Mouse (Mus musculus) heart, postnatal 0 days (tissue): ENCODE results near the gene Gm45711. TPM values are rescaled to one million over a fixed set of nuclear protein-coding genes. Genes with fewer than 3 reads are reported as not detected.
A peak's percentile ranks its signal among the peaks of the same experiment; 100 is the strongest.
"Not testable (repeated sequence)": the region's sequence is repeated elsewhere in the genome, so short reads cannot be mapped to it uniquely, and the experiment has no call there.

Source experiments
- ATAC-seq: fragments of 200-750 bp; cut with Nextera tagmentation; 2 replicates; pipeline ENCODE4 v1.8.0; 2017; ENCODE audit warnings: low read depth, moderate number of reproducible peaks, moderate library complexity; ENCODE audit not compliant: insufficient read depth
- DNase-seq: peaks from one replicate; pipeline ENCODE4 v3.0.0-alpha.2; 2016; ENCODE audit warnings: low spot score
- H3K27ac ChIP-seq: fragments of 300-500 bp; sonication (generic); 2 replicates; pipeline ENCODE4 v1.5.1; 2014; ENCODE audit warnings: low read depth, mild to moderate bottlenecking
- H3K27me3 ChIP-seq: fragments of 300-500 bp; sonication (generic); 2 replicates; pipeline ENCODE4 v1.6.1; 2014; ENCODE audit warnings: low read length, mixed read lengths; ENCODE audit not compliant: control insufficient read depth, insufficient read depth
- H3K36me3 ChIP-seq: fragments of 300-500 bp; sonication (generic); replicated peaks from 2 replicates; pipeline ENCODE4 v1.6.1; 2014; ENCODE audit warnings: low read length, mixed read lengths; ENCODE audit not compliant: control insufficient read depth, insufficient read depth
- H3K4me1 ChIP-seq: fragments of 300-500 bp; sonication (generic); 2 replicates; pipeline ENCODE4 v1.6.1; 2014; ENCODE audit warnings: antibody characterized with exemption; ENCODE audit not compliant: control insufficient read depth, insufficient read depth
- H3K4me2 ChIP-seq: fragments of 300-500 bp; sonication (generic); 2 replicates; pipeline ENCODE4 v1.6.1; 2014; ENCODE audit warnings: low read depth, mild to moderate bottlenecking, low read length, moderate library complexity
- H3K4me3 ChIP-seq: fragments of 300-500 bp; sonication (generic); 2 replicates; pipeline ENCODE4 v1.5.1; 2014; ENCODE audit warnings: low read depth, low read length
- H3K9ac ChIP-seq: fragments of 300-500 bp; sonication (generic); replicated peaks from 2 replicates; pipeline ENCODE4 v1.6.1; 2014; ENCODE audit warnings: low read depth, low read length, mixed read lengths
- H3K9me3 ChIP-seq: fragments of 300-500 bp; sonication (generic); replicated peaks from 2 replicates; pipeline ENCODE4 v1.6.1; 2016; ENCODE audit warnings: low read length; ENCODE audit not compliant: control insufficient read depth
- CTCF ChIP-seq: IDR thresholded peaks from 2 replicates; pipeline ENCODE4 v1.5.1; 2016; ENCODE audit warnings: antibody characterized with exemption, control low read depth, low read depth
- EP300 ChIP-seq: IDR thresholded peaks from 2 replicates; pipeline ENCODE4 v1.6.1; 2016; ENCODE audit warnings: antibody characterized with exemption, low read depth
- WGBS: fragments of 180-500 bp; shearing (Covaris S2); extraction: QIAGEN DNeasy Blood & Tissue Kit; methylation state at CpG from one replicate; pipeline ENCODE4 v1.1.7; 2014; 5-methylcytosine and 5-hydroxymethylcytosine counted together
- polyA plus RNA-seq: library from polyadenylated mRNA; unstranded; fragments of >200 nt; fragmentation: Nextera tagmentation; extraction: Ambion mirVana; gene quantifications from 2 replicates; pipeline ENCODE4 v1.2.1, GENCODE M21; 2015
- total RNA-seq: library from RNA; depleted of rRNA; stranded (reverse); fragments of >200 nt; gene quantifications from 2 replicates; pipeline ENCODE4 v1.2.3, GENCODE M21; 2014; ENCODE audit warnings: low replicate concordance

The Gm45711 gene
- total and polyA plus RNA-seq, 2 experiments from 2014 or later: not detected

DNA sequence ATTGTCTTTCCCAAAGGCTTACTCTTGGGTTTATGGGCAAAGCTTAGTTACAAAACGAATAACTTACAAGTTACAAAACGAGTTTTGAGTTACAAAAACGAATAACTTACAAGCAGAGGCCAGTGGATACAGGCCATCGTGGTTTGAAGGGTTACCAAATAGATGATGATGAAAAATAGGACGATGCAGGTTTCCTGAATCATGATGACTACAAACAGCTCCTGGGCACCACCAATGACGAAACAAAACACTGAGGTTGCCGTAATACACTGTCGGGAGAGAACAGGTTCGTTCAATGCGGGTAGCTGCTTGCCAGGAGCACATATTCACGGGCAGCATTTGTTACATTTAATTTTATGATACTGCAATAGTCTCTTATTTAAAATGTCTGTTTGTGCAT is 4.9 kb downstream of the Gm45711 start:
- H3K27ac ChIP-seq: no peak overlapping the region
- 76% methylated on average over 11 of the region's 11 CpGs for WGBS
- no peak for TF ChIP-seq EP300
- no peak for TF ChIP-seq CTCF

DNA sequence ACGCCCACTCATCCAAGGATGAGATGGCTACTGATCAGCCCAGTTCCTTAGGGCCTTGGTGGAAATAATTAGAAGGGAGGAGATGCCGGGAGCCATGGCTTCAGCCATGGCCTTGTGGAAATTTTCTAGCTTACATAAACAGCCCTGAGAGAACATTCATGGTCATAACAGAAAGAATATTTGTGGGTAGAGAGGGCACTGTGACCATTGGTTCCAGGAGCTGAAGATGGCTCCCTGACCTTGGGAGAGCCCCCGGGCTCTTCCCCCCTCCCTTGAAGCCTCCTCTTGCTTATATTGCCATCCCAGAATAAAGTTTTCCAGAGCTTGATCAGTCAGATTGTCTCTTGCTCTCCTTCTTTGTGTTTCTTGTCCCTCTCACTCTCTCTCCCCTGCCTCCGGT is 7.3 kb downstream of the Gm45711 start:
- not testable (repeated sequence) for H3K27me3 ChIP-seq, H3K27ac ChIP-seq, ATAC-seq, H3K4me2 ChIP-seq, H3K4me1 ChIP-seq, H3K9ac ChIP-seq, DNase-seq, H3K9me3 ChIP-seq, H3K36me3 ChIP-seq, H3K4me3 ChIP-seq
- WGBS: 81% methylated on average over 4 of the region's 4 CpGs

More for the DNA sequence above, 4.9 kb downstream of the Gm45711 start:
- Histone ChIP-seq H3K4me2 (no peak overlapping the region), H3K4me1 (no peaks in the 10 kb centered on the region), H3K27me3 (no peaks in the 10 kb centered on the region), H3K9ac (no peak overlapping the region), H3K9me3 (no peaks in the 10 kb centered on the region), H3K36me3 (no peaks in the 10 kb centered on the region), H3K4me3 (no peak overlapping the region)
- ATAC-seq: no peak
- DNase-seq: no peak

DNA sequence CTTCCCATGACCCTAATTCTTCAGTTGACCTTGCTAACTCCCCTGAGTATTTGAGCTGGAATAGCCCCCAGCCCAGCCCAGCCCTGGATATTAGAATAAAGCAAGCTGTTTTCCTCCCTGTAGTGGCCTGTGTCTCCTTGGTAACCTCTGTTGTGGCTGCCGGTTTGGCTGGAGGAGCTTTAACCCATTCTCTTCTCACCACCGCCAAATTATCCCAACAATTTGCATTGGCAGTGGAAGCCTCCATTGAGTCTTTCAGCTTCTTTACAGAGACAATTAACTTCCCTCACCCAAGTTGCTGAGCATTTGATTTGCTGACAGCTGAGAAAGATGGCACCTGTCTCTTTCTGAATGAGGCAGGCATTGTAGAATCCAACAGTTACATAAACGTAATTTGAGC is 8.3 kb downstream of the Gm45711 start:
- H3K36me3 ChIP-seq, H3K9me3 ChIP-seq, H3K4me2 ChIP-seq, H3K27ac ChIP-seq, DNase-seq, H3K4me3 ChIP-seq, H3K9ac ChIP-seq, H3K4me1 ChIP-seq, H3K27me3 ChIP-seq: not testable (repeated sequence)
- WGBS: 26% methylated on average over 3 of the region's 3 CpGs
- ATAC-seq: peak; percentile 49; the same call in 1 of the 2 replicates

GRCm38 (mm10) chr8:104294396-104294795 is 15.5 kb downstream of the Gm45711 start:
- H3K4me1 ChIP-seq: no peaks in the 10 kb centered on the region
- no peak overlapping the region for H3K27ac ChIP-seq
- no peaks in the 10 kb centered on the region for H3K36me3 ChIP-seq
- ATAC-seq (no peak), DNase-seq (no peak)
- no peak overlapping the region for H3K9ac ChIP-seq
- WGBS: 70% methylated on average over 1 of the region's 1 CpGs
- TF ChIP-seq EP300 (no peak), CTCF (no peak)
- H3K4me2 ChIP-seq: no peak overlapping the region
- no peak overlapping the region for H3K4me3 ChIP-seq
- no peaks in the 10 kb centered on the region for H3K27me3 ChIP-seq
- no peaks in the 10 kb centered on the region for H3K9me3 ChIP-seq

DNA sequence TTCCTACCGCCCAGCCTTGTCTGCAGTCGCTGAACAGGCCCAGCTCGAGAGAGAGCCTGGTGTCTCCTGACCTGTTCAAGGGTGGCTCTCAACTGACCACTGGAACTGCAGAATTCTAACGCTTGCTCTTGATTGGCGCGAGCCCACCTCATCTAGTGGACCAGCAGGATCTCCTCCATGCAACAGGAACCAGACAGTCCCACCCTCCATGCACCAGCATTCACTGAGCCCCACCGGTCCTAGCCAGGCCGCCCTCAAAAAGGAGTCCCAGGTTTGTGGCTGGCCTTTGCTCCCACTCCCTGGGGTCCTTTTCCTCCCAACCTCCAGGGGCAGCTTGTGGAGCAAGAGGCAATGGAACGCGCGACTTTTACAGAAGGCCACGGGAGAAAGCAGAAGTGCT is 16.8 kb downstream of the Gm45711 start, which contains the start of gene Cmtm2a:
TSS of gene Cmtm2a (minus strand) at position 101 of the 400 bp plus-strand sequence.
- not testable (repeated sequence) for H3K9ac ChIP-seq, ATAC-seq, H3K4me3 ChIP-seq, H3K27me3 ChIP-seq, H3K27ac ChIP-seq, H3K9me3 ChIP-seq, H3K36me3 ChIP-seq, DNase-seq, H3K4me2 ChIP-seq, H3K4me1 ChIP-seq
- 71% methylated on average over 9 of the region's 12 CpGs for WGBS

DNA sequence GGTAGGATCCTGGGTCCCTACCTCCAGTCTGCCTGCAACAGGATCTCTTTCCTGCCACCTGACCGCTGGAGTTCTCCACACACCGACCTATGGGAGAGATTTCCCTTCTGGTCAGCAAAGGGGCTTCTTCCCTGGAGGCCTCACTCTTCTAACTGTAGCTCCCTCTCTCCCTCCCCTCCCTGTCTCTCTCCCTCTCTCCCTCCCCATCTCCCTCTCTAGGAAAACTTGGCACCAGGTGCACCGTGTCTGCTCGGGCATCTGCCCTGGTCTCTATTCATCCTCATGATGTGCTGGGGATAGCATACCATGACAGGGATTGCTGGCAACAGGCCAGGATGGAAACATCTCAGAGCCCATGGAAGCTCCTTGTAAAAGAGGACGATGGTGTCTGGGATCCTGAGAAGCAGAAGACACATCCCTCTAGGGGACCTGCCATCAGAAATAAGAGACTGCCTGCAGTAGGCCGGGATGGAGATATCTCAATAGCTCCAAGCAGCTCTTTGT is 40.9 kb downstream of the Gm45711 start:
- WGBS: 75% methylated on average over 6 of the region's 6 CpGs
- no peaks in the 10 kb centered on the region for H3K9me3 ChIP-seq
- no peak overlapping the region for H3K4me2 ChIP-seq
- no peak overlapping the region for H3K9ac ChIP-seq
- no peak overlapping the region for H3K4me3 ChIP-seq
- H3K4me1 ChIP-seq: no peaks in the 10 kb centered on the region
- H3K36me3 ChIP-seq: 0 out of 2 replicates have a peak, but pooled peaks cover 2% of the 10 kb centered on the region
- TF ChIP-seq EP300: no peak
- no peak for DNase-seq
- ATAC-seq: no peak
- no peaks in the 10 kb centered on the region for H3K27me3 ChIP-seq
- H3K27ac ChIP-seq: no peak overlapping the region
